ENCODE assay signal across 10 mouse cellular contexts in genomic region chr17:25400443-25400842, GRCm38 (mm10). TPM values are rescaled to one million over a fixed set of nuclear protein-coding genes. Genes with fewer than 3 reads are reported as not detected.
DNase-seq lines count a peak whose midpoint lies in the region; ATAC-seq lines count a peak whose summit lies in the region.
"Had no signal": no experiment of that assay in that cellular context is flagged by ENCODE, and none has a peak within 500 bp of the region (broad histone marks: within the 10 kb centered on the region; RNA-seq: fewer than 3 reads in every experiment).

No protein-coding gene starts in this region.

- H3K4me3 ChIP-seq in hindbrain, embryonic 10.5 days: no peak overlapping the region
- no peak overlapping the region for H3K4me3 ChIP-seq in hindbrain, embryonic 12.5 days
- H3K4me3 ChIP-seq: liver, embryonic 13.5 days had no signal

- peaks cover 58% of the 10 kb centered on the region for H3K4me1 ChIP-seq in hindbrain, embryonic 10.5 days (replicated peaks)
- peaks cover 55% of the 10 kb centered on the region for H3K4me1 ChIP-seq in hindbrain, embryonic 12.5 days

- H3K9me3 ChIP-seq in hindbrain, embryonic 10.5 days: no peaks in the 10 kb centered on the region
- H3K9me3 ChIP-seq in hindbrain, embryonic 12.5 days (replicated peaks): no peaks in the 10 kb centered on the region
- H3K9me3 ChIP-seq: liver, embryonic 13.5 days had no signal

- no peak overlapping the region for H3K9ac ChIP-seq in hindbrain, embryonic 12.5 days
- H3K9ac ChIP-seq: liver, embryonic 13.5 days had no signal

- H3K27ac ChIP-seq in hindbrain, embryonic 10.5 days: no peak overlapping the region
- no peak overlapping the region for H3K27ac ChIP-seq in hindbrain, embryonic 12.5 days
- H3K27ac ChIP-seq: liver, embryonic 13.5 days had no signal

- H3K4me2 ChIP-seq in hindbrain, embryonic 12.5 days (replicated peaks): no peak overlapping the region
- H3K4me2 ChIP-seq: liver, embryonic 13.5 days had no signal

- peak; percentile 68 for DNase-seq in hindbrain, embryonic 10.5 days (ENCODE audit: low spot score)
- peak; percentile 31 to 39 for DNase-seq in B cell, adult 2 months
- peak; percentile 3 for DNase-seq in lung, postnatal 36 days
- DNase-seq in right cerebral cortex, adult 2 months (ENCODE audit: low spot score in 2 of 2): no peak
- DNase-seq in gastrocnemius, adult 8-10 months (ENCODE audit: low spot score in 2 of 2): no peak
- DNase-seq: gastrocnemius, postnatal 25 days; liver, embryonic 13.5 days had no signal

- no peak for ATAC-seq in hindbrain, embryonic 12.5 days (ENCODE audit: low FRiP score)
- ATAC-seq in common myeloid progenitor, adult 5-6 weeks (replicated peaks; ENCODE audit: low read depth, poor library complexity, severe bottlenecking): peak; percentile 46; the same call in 1 of the 2 replicates
- no peak for ATAC-seq in monocyte, adult 5-6 weeks (replicated peaks; ENCODE audit: insufficient number of reproducible peaks, low FRiP score, low TSS enrichment, poor library complexity, severe bottlenecking)

- H3K36me3 ChIP-seq in hindbrain, embryonic 10.5 days: 0 out of 2 replicates have a peak, but pooled peaks cover 7% of the 10 kb centered on the region
- H3K36me3 ChIP-seq in hindbrain, embryonic 12.5 days: 0 out of 2 replicates have a peak, but pooled peaks cover 6% of the 10 kb centered on the region
- H3K36me3 ChIP-seq: liver, embryonic 13.5 days had no signal

- 4% methylated on average over 7 of the region's 7 CpGs for WGBS in hindbrain, embryonic 10.5 days
- 7% methylated on average over 7 of the region's 7 CpGs for WGBS in hindbrain, embryonic 12.5 days

- H3K27me3 ChIP-seq in hindbrain, embryonic 10.5 days (ENCODE audit: insufficient read depth, poor library complexity, severe bottlenecking): peaks cover 56% of the 10 kb centered on the region
- peaks cover 23% of the 10 kb centered on the region for H3K27me3 ChIP-seq in hindbrain, embryonic 12.5 days
- H3K27me3 ChIP-seq: liver, embryonic 13.5 days had no signal

RNA-seq across cellular contexts. Expression of gene Tpsg1, which starts 31.4 kb away (rescaled TPM):
- 0.50 TPM in 1 of 2 replicates, not detected in the other for polyA plus RNA-seq in hindbrain, embryonic 10.5 days (2016; fragmentation: Nextera tagmentation; extraction: Ambion mirVana)
- 0.86 TPM in 1 of 2 replicates, not detected in the other for polyA plus RNA-seq in hindbrain, embryonic 12.5 days (2016; fragmentation: Nextera tagmentation; extraction: Ambion mirVana)
- not detected in 2 replicates for total RNA-seq in common myeloid progenitor, adult 5-6 weeks (2017)
- not detected in 3 replicates for total RNA-seq in monocyte, adult 5-6 weeks (2017)
- not detected for total RNA-seq in gastrocnemius, adult 8-10 months (2022)
- total RNA-seq: gastrocnemius, postnatal 25 days had no signal

RNA-seq across cellular contexts. Expression of gene Cacna1h, which starts 33.1 kb away (rescaled TPM):
- polyA plus RNA-seq in hindbrain, embryonic 10.5 days (2016; fragmentation: Nextera tagmentation; extraction: Ambion mirVana): 3.9 and 6.8 TPM in 2 replicates
- 12.5 and 12.7 TPM in 2 replicates for polyA plus RNA-seq in hindbrain, embryonic 12.5 days (2016; fragmentation: Nextera tagmentation; extraction: Ambion mirVana)
- total RNA-seq in common myeloid progenitor, adult 5-6 weeks (2017): 0.05 TPM in 1 of 2 replicates, not detected in the other
- 0.48 to 0.97 TPM in 2 of 3 replicates, not detected in the other for total RNA-seq in monocyte, adult 5-6 weeks (2017)
- 1 to 10 TPM in 3 of 4 experiments, under 1 TPM in 1; 0.68 to 1.7 (median 1.6) TPM for total RNA-seq in gastrocnemius, adult 8-10 months (2022)

RNA-seq across cellular contexts. Expression of gene Tpsb2, which starts 34.3 kb away (rescaled TPM):
- not detected in 2 replicates for polyA plus RNA-seq in hindbrain, embryonic 10.5 days (2016; fragmentation: Nextera tagmentation; extraction: Ambion mirVana)
- polyA plus RNA-seq in hindbrain, embryonic 12.5 days (2016; fragmentation: Nextera tagmentation; extraction: Ambion mirVana): not detected in 2 replicates
- not detected in 2 replicates for total RNA-seq in common myeloid progenitor, adult 5-6 weeks (2017)
- total RNA-seq in monocyte, adult 5-6 weeks (2017): not detected in 3 replicates
- 1 to 10 TPM; 1.7 to 5.9 (median 3.9) TPM for total RNA-seq in gastrocnemius, adult 8-10 months (2022)

RNA-seq across cellular contexts. Expression of gene Tekt4, which starts 54.0 kb away (rescaled TPM):
- 1.2 and 2.8 TPM in 2 replicates for polyA plus RNA-seq in hindbrain, embryonic 10.5 days (2016; fragmentation: Nextera tagmentation; extraction: Ambion mirVana)
- polyA plus RNA-seq in hindbrain, embryonic 12.5 days (2016; fragmentation: Nextera tagmentation; extraction: Ambion mirVana): 1.0 and 1.7 TPM in 2 replicates
- total RNA-seq in common myeloid progenitor, adult 5-6 weeks (2017): not detected in 2 replicates
- total RNA-seq in monocyte, adult 5-6 weeks (2017): not detected in 3 replicates
- not detected for total RNA-seq in gastrocnemius, adult 8-10 months (2022)
- total RNA-seq: gastrocnemius, postnatal 25 days had no signal
- polyA plus RNA-seq: liver, embryonic 13.5 days had no signal

RNA-seq across cellular contexts. Expression of gene Tpsab1, which starts 55.1 kb away (rescaled TPM):
- not detected in 2 replicates for polyA plus RNA-seq in hindbrain, embryonic 10.5 days (2016; fragmentation: Nextera tagmentation; extraction: Ambion mirVana)
- polyA plus RNA-seq in hindbrain, embryonic 12.5 days (2016; fragmentation: Nextera tagmentation; extraction: Ambion mirVana): not detected in 2 replicates
- not detected in 2 replicates for total RNA-seq in common myeloid progenitor, adult 5-6 weeks (2017)
- total RNA-seq in monocyte, adult 5-6 weeks (2017): not detected in 3 replicates
- 1 to 10 TPM in 3 of 4 experiments, under 1 TPM in 1; 0.29 to 2.2 (median 1.2) TPM for total RNA-seq in gastrocnemius, adult 8-10 months (2022)
- polyA plus RNA-seq: liver, embryonic 13.5 days had no signal

Comparison
In these comparisons a context has a peak if more than half of its experiments do, and no peak if none do; other contexts are left out.
1. DNase-seq: peak in hindbrain, embryonic 10.5 days (single experiment), B cell, adult 2 months (2 of 2) and lung, postnatal 36 days (single experiment); none in right cerebral cortex, adult 2 months (0 of 2) and gastrocnemius, adult 8-10 months (0 of 2).